Mouse (Mus musculus): ENCODE results near the gene Rcn3. TPM values are rescaled to one million over a fixed set of nuclear protein-coding genes. Genes with fewer than 3 reads are reported as not detected.

Gene Rcn3
- total and polyA plus RNA-seq, 3 experiments, result 24.6 to 64.5 (median 27.9) TPM

GRCm38 (mm10) chr7:45094121-45094520 lies 2.1 kb upstream of the Rcn3 start:
- Histone ChIP-seq H3K27me3 (ENCODE audit: control insufficient read depth, insufficient read depth, low read length) (no peaks in the 10 kb centered on the region), H3K27ac (no peak overlapping the region), H3K9ac (ENCODE audit: low read depth, low read length) (no peak overlapping the region), H3K4me3 (no peak overlapping the region), H3K4me1 (ENCODE audit: control insufficient read depth, insufficient read depth, low read length) (0 out of 2 replicates have a peak, but pooled peaks cover 1% of the 10 kb centered on the region), H3K36me3 (ENCODE audit: control insufficient read depth, insufficient read depth, low read length) (no peaks in the 10 kb centered on the region), H3K79me2 (replicated peaks; ENCODE audit: control insufficient read depth, insufficient read depth, low read length) (no peaks in the 10 kb centered on the region)
- intact Hi-C loops (cut with DNase I), result no loop called here
- DNase-seq, result no peak
- WGBS, result 74% methylated on average over 7 of the region's 7 CpGs
- TF ChIP-seq POLR2A (IDR thresholded peaks at IDR 0.05; ENCODE audit: insufficient read depth, low read depth, low read length), result no peak
- TF ChIP-seq CTCF (IDR thresholded peaks at IDR 0.05), result no peak
- no peak for TF ChIP-seq EP300 (IDR thresholded peaks at IDR 0.05; ENCODE audit: insufficient read depth, low read depth, low read length)

GRCm38 (mm10) chr7:45093516-45093905 lies 1.5 kb upstream of the Rcn3 start:
- Histone ChIP-seq H3K4me1 (ENCODE audit: control insufficient read depth, insufficient read depth, low read length) (0 out of 2 replicates have a peak, but pooled peaks cover 1% of the 10 kb centered on the region), H3K27ac (no peak overlapping the region), H3K27me3 (ENCODE audit: control insufficient read depth, insufficient read depth, low read length) (no peaks in the 10 kb centered on the region), H3K79me2 (replicated peaks; ENCODE audit: control insufficient read depth, insufficient read depth, low read length) (no peaks in the 10 kb centered on the region), H3K36me3 (ENCODE audit: control insufficient read depth, insufficient read depth, low read length) (no peaks in the 10 kb centered on the region), H3K4me3 (no peak overlapping the region), H3K9ac (ENCODE audit: low read depth, low read length) (no peak overlapping the region)
- intact Hi-C loops (cut with DNase I), result no loop called here
- TF ChIP-seq EP300 (IDR thresholded peaks at IDR 0.05; ENCODE audit: insufficient read depth, low read depth, low read length), result no peak
- no peak for TF ChIP-seq CTCF (IDR thresholded peaks at IDR 0.05)
- TF ChIP-seq POLR2A (IDR thresholded peaks at IDR 0.05; ENCODE audit: insufficient read depth, low read depth, low read length), result no peak
- whole genome bisulfite sequencing, result 52% methylated on average over 14 of the region's 18 CpGs
- no peak for DNase-seq

GRCm38 (mm10) chr7:45092828-45093515 lies 951 bp upstream of the Rcn3 start:
- H3K27ac ChIP-seq, result no peak overlapping the region

GRCm38 (mm10) chr7:45091001-45091990 lies 725 bp downstream of the Rcn3 start:
- TF ChIP-seq CTCF (IDR thresholded peaks at IDR 0.05) (no peak), EP300 (IDR thresholded peaks at IDR 0.05; ENCODE audit: insufficient read depth, low read depth, low read length) (no peak), POLR2A (IDR thresholded peaks at IDR 0.05; ENCODE audit: insufficient read depth, low read depth, low read length) (no peak)
- H3K9ac ChIP-seq (ENCODE audit: low read depth, low read length), result peak overlapping the region; percentile 54
- H3K79me2 ChIP-seq (replicated peaks; ENCODE audit: control insufficient read depth, insufficient read depth, low read length), result no peaks in the 10 kb centered on the region
- intact Hi-C loops (cut with DNase I), result no loop called here
- no peaks in the 10 kb centered on the region for H3K27me3 ChIP-seq (ENCODE audit: control insufficient read depth, insufficient read depth, low read length)
- peak overlapping the region; percentile 55 for H3K27ac ChIP-seq
- no peak for DNase-seq
- 19% methylated on average over 35 of the region's 35 CpGs for WGBS
- peak overlapping the region; percentile 32 for H3K4me3 ChIP-seq
- no peaks in the 10 kb centered on the region for H3K36me3 ChIP-seq (ENCODE audit: control insufficient read depth, insufficient read depth, low read length)
- 0 out of 2 replicates have a peak, but pooled peaks cover 1% of the 10 kb centered on the region for H3K4me1 ChIP-seq (ENCODE audit: control insufficient read depth, insufficient read depth, low read length)

More at GRCm38 (mm10) chr7:45092828-45093515, 951 bp upstream of the Rcn3 start:
- 0 out of 2 replicates have a peak, but pooled peaks cover 1% of the 10 kb centered on the region for H3K4me1 ChIP-seq (ENCODE audit: control insufficient read depth, insufficient read depth, low read length)
- 62% methylated on average over 12 of the region's 12 CpGs for WGBS
- H3K79me2 ChIP-seq (replicated peaks; ENCODE audit: control insufficient read depth, insufficient read depth, low read length), result no peaks in the 10 kb centered on the region
- TF ChIP-seq CTCF (IDR thresholded peaks at IDR 0.05) (no peak), EP300 (IDR thresholded peaks at IDR 0.05; ENCODE audit: insufficient read depth, low read depth, low read length) (no peak), POLR2A (IDR thresholded peaks at IDR 0.05; ENCODE audit: insufficient read depth, low read depth, low read length) (no peak)
- no peaks in the 10 kb centered on the region for H3K36me3 ChIP-seq (ENCODE audit: control insufficient read depth, insufficient read depth, low read length)
- no peak overlapping the region for H3K4me3 ChIP-seq
- intact Hi-C loops (cut with DNase I), result no loop called here
- H3K27me3 ChIP-seq (ENCODE audit: control insufficient read depth, insufficient read depth, low read length), result no peaks in the 10 kb centered on the region
- DNase-seq, result no peak
- H3K9ac ChIP-seq (ENCODE audit: low read depth, low read length), result no peak overlapping the region

GRCm38 (mm10) chr7:45090251-45090977 lies 1.6 kb downstream of the Rcn3 start:
- Histone ChIP-seq H3K79me2 (replicated peaks; ENCODE audit: control insufficient read depth, insufficient read depth, low read length) (no peaks in the 10 kb centered on the region), H3K27me3 (ENCODE audit: control insufficient read depth, insufficient read depth, low read length) (no peaks in the 10 kb centered on the region), H3K27ac (no peak overlapping the region), H3K36me3 (ENCODE audit: control insufficient read depth, insufficient read depth, low read length) (no peaks in the 10 kb centered on the region), H3K9ac (ENCODE audit: low read depth, low read length) (no peak overlapping the region), H3K4me3 (no peak overlapping the region), H3K4me1 (ENCODE audit: control insufficient read depth, insufficient read depth, low read length) (0 out of 2 replicates have a peak, but pooled peaks cover 1% of the 10 kb centered on the region)
- 84% methylated on average over 13 of the region's 13 CpGs for WGBS
- TF ChIP-seq CTCF (IDR thresholded peaks at IDR 0.05) (no peak), EP300 (IDR thresholded peaks at IDR 0.05; ENCODE audit: insufficient read depth, low read depth, low read length) (no peak), POLR2A (IDR thresholded peaks at IDR 0.05; ENCODE audit: insufficient read depth, low read depth, low read length) (no peak)
- intact Hi-C loops (cut with DNase I), result no loop called here
- no peak for DNase-seq

Measured in heart, adult 2 months (tissue).